Mouse (Mus musculus) midbrain, embryonic 12.5 days (tissue): ENCODE measurements around the gene Rsph9. TPM values are rescaled to one million over a fixed set of nuclear protein-coding genes. Genes with fewer than 3 reads are reported as not detected.

Experiments used
- ATAC-seq: fragments of 200-750 bp; cut with Nextera tagmentation; 2 replicates; pipeline ENCODE4 v1.8.0; 2017; ENCODE audit warnings: low read depth, moderate TSS enrichment, moderate library complexity; ENCODE audit not compliant: low FRiP score
- H3K27ac ChIP-seq: fragments of 300-500 bp; sonication (generic); replicated peaks from 2 replicates; pipeline ENCODE4 v1.5.1; 2016; ENCODE audit warnings: mild to moderate bottlenecking
- H3K27me3 ChIP-seq: fragments of 300-500 bp; sonication (generic); 2 replicates; pipeline ENCODE4 v1.6.1; 2016; ENCODE audit warnings: mild to moderate bottlenecking
- H3K36me3 ChIP-seq: fragments of 300-500 bp; sonication (generic); 2 replicates; pipeline ENCODE4 v1.6.1; 2016
- H3K4me1 ChIP-seq: fragments of 300-500 bp; sonication (generic); 2 replicates; pipeline ENCODE4 v1.6.1; 2016
- H3K4me2 ChIP-seq: fragments of 300-500 bp; sonication (generic); replicated peaks from 2 replicates; pipeline ENCODE4 v1.6.1; 2016; ENCODE audit warnings: mild to moderate bottlenecking, moderate library complexity
- H3K4me3 ChIP-seq: fragments of 300-500 bp; sonication (generic); 2 replicates; pipeline ENCODE4 v1.5.1; 2016; ENCODE audit warnings: mild to moderate bottlenecking
- H3K9ac ChIP-seq: fragments of 300-500 bp; sonication (generic); replicated peaks from 2 replicates; pipeline ENCODE4 v1.6.1; 2016; ENCODE audit warnings: mild to moderate bottlenecking, moderate library complexity
- H3K9me3 ChIP-seq: fragments of 300-500 bp; sonication (generic); 2 replicates; pipeline ENCODE4 v1.6.1; 2016; ENCODE audit warnings: mild to moderate bottlenecking
- WGBS: fragments of 180-500 bp; shearing (Covaris S2); methylation state at CpG from one replicate; pipeline ENCODE4 v1.1.7; 2016; 5-methylcytosine and 5-hydroxymethylcytosine counted together
- polyA plus RNA-seq: library from polyadenylated mRNA; unstranded; fragments of >200 nt; fragmentation: Nextera tagmentation; extraction: Ambion mirVana; gene quantifications from 2 replicates; pipeline ENCODE4 v1.2.1, GENCODE M21; 2016

Gene Rsph9
- polyA plus RNA-seq, 1 experiment from 2014 or later: 17.0 TPM

DNA sequence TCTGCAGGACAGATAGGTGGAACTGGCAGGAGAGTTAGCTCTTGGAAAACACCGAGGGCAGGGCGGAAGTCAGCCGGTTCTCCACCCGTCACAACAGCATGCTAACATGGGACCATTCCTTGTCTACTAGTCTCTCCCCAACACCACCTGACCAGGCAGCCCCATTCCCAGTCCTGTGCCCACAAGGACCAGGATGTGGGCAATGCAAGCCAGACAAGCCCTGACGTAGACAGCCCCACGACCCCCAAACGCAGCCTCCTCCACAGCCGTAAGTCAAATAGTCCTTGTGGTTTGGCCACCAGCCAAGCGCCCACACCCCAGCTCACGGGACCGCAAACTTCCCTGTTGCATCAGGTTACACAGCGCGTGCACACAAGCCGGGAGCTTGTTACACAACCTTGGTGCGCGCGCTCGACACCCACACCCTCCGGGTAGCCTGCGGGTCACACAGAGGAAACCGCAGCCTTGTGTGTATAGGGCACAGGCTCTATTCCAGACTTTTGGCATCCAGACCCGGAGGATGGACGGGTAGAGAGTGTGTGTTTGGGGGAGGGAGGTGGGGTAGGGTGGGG lies 70.2 kb downstream of the Rsph9 start:
- WGBS: 83% methylated on average over 23 of the region's 23 CpGs
- Histone ChIP-seq H3K27ac (no peak overlapping the region), H3K4me3 (no peak overlapping the region), H3K9ac (no peak overlapping the region), H3K9me3 (no peaks in the 10 kb centered on the region), H3K4me1 (peaks cover 4% of the 10 kb centered on the region; the same call in 1 of the 2 replicates), H3K27me3 (no peaks in the 10 kb centered on the region), H3K36me3 (no peaks in the 10 kb centered on the region), H3K4me2 (no peak overlapping the region)
- ATAC-seq: no peak

Other genes with a start within 250 kb of the Rsph9 start
- gene Vegfa, start 111.8 kb downstream of the Rsph9 start, polyA plus RNA-seq: 3.4 and 4.0 TPM in 2 replicates
- gene Mrps18a, start 33.2 kb downstream of the Rsph9 start, polyA plus RNA-seq: 123 and 124 TPM in 2 replicates
- gene Mad2l1bp, start 9.3 kb upstream of the Rsph9 start, polyA plus RNA-seq: 29.3 and 30.4 TPM in 2 replicates
- 38.6 and 42.9 TPM in 2 replicates for gene Gtpbp2, start 16.8 kb upstream of the Rsph9 start, polyA plus RNA-seq
- 12.4 and 13.2 TPM in 2 replicates for gene Polh, start 58.4 kb upstream of the Rsph9 start, polyA plus RNA-seq
- gene Xpo5, start 58.6 kb upstream of the Rsph9 start, polyA plus RNA-seq: 63.1 and 63.2 TPM in 2 replicates
- 88.5 and 96.6 TPM in 2 replicates for gene Polr1c, start 103.8 kb upstream of the Rsph9 start, polyA plus RNA-seq
- gene Yipf3, start 103.9 kb upstream of the Rsph9 start, polyA plus RNA-seq: 65.8 and 70.3 TPM in 2 replicates
- 3.3 and 4.2 TPM in 2 replicates for gene Lrrc73, start 109.3 kb upstream of the Rsph9 start, polyA plus RNA-seq
- gene Tjap1, start 138.8 kb upstream of the Rsph9 start, polyA plus RNA-seq: 58.0 and 58.8 TPM in 2 replicates
- 1.9 and 3.3 TPM in 2 replicates for gene Dlk2, start 153.2 kb upstream of the Rsph9 start, polyA plus RNA-seq
- gene Abcc10, start 184.1 kb upstream of the Rsph9 start, polyA plus RNA-seq: 10.4 and 11.1 TPM in 2 replicates
- gene Zfp318, start 239.5 kb upstream of the Rsph9 start, polyA plus RNA-seq: 17.8 and 22.9 TPM in 2 replicates